ENCODE assay signal across 15 mouse cellular contexts in genomic region chr3:38849077-38849476, GRCm38 (mm10). TPM values are rescaled to one million over a fixed set of nuclear protein-coding genes. Genes with fewer than 3 reads are reported as not detected.
DNase-seq lines count a peak whose midpoint lies in the region; ATAC-seq and TF ChIP-seq lines count a peak whose summit lies in the region.
"Had no signal": no experiment of that assay in that cellular context is flagged by ENCODE, and none has a peak within 500 bp of the region (broad histone marks: within the 10 kb centered on the region; RNA-seq: fewer than 3 reads in every experiment).

No protein-coding gene starts in this region.

- H3K9me3 ChIP-seq in forebrain, embryonic 15.5 days, result no peaks in the 10 kb centered on the region
- H3K9me3 ChIP-seq in forebrain, embryonic 11.5 days (ENCODE audit: control insufficient read depth, low read length), result no peaks in the 10 kb centered on the region
- H3K9me3 ChIP-seq in forebrain, embryonic 16.5 days (ENCODE audit: control insufficient read depth, low read length), result no peaks in the 10 kb centered on the region
- H3K9me3 ChIP-seq in heart, embryonic 12.5 days (replicated peaks), result no peaks in the 10 kb centered on the region
- H3K9me3 ChIP-seq: heart, embryonic 10.5 days; hindbrain, embryonic 12.5 days; hindbrain, embryonic 15.5 days had no signal

- H3K9ac ChIP-seq in forebrain, embryonic 15.5 days (replicated peaks), result no peak overlapping the region
- H3K9ac ChIP-seq in forebrain, embryonic 11.5 days (ENCODE audit: low read length), result no peak overlapping the region
- H3K9ac ChIP-seq in forebrain, embryonic 16.5 days (replicated peaks; ENCODE audit: low read depth, low read length), result no peak overlapping the region
- no peak overlapping the region for H3K9ac ChIP-seq in heart, embryonic 12.5 days
- H3K9ac ChIP-seq: hindbrain, embryonic 12.5 days; hindbrain, embryonic 15.5 days had no signal

- TF ChIP-seq CTCF in brain, embryonic 14.5 days (IDR thresholded peaks at IDR 0.05; ENCODE audit: borderline replicate concordance, extremely low read depth, insufficient read depth, insufficient read length), result no peak

- H3K4me1 ChIP-seq in forebrain, embryonic 15.5 days, result no peaks in the 10 kb centered on the region
- H3K4me1 ChIP-seq in forebrain, embryonic 11.5 days (replicated peaks; ENCODE audit: control insufficient read depth, insufficient read depth, low read length), result no peaks in the 10 kb centered on the region
- H3K4me1 ChIP-seq in forebrain, embryonic 16.5 days (replicated peaks; ENCODE audit: control insufficient read depth, insufficient read depth, low read length), result no peaks in the 10 kb centered on the region
- no peaks in the 10 kb centered on the region for H3K4me1 ChIP-seq in heart, embryonic 12.5 days (replicated peaks)
- H3K4me1 ChIP-seq: hindbrain, embryonic 15.5 days had no signal

- no peak for TF ChIP-seq POLR2A in brain, embryonic 14.5 days (IDR thresholded peaks at IDR 0.05; ENCODE audit: borderline replicate concordance, extremely low read depth, insufficient read depth, insufficient read length, poor library complexity, severe bottlenecking)

- no peaks in the 10 kb centered on the region for H3K27me3 ChIP-seq in forebrain, embryonic 15.5 days
- H3K27me3 ChIP-seq in forebrain, embryonic 11.5 days (ENCODE audit: control insufficient read depth, insufficient read depth, low read length), result no peaks in the 10 kb centered on the region
- no peaks in the 10 kb centered on the region for H3K27me3 ChIP-seq in forebrain, embryonic 16.5 days (replicated peaks; ENCODE audit: control insufficient read depth, insufficient read depth, low read length)
- no peaks in the 10 kb centered on the region for H3K27me3 ChIP-seq in heart, embryonic 12.5 days (replicated peaks)
- H3K27me3 ChIP-seq: hindbrain, embryonic 12.5 days; hindbrain, embryonic 15.5 days had no signal

- no peak overlapping the region for H3K4me3 ChIP-seq in forebrain, embryonic 15.5 days
- H3K4me3 ChIP-seq in forebrain, embryonic 11.5 days (ENCODE audit: low read depth, low read length), result no peak overlapping the region
- no peak overlapping the region for H3K4me3 ChIP-seq in forebrain, embryonic 16.5 days (replicated peaks; ENCODE audit: low read length)
- no peak overlapping the region for H3K4me3 ChIP-seq in heart, embryonic 12.5 days
- H3K4me3 ChIP-seq: heart, adult 2 months; heart, embryonic 10.5 days; hindbrain, embryonic 12.5 days; hindbrain, embryonic 15.5 days had no signal

- H3K36me3 ChIP-seq in forebrain, embryonic 15.5 days, result no peaks in the 10 kb centered on the region
- no peaks in the 10 kb centered on the region for H3K36me3 ChIP-seq in forebrain, embryonic 11.5 days (ENCODE audit: control insufficient read depth, insufficient read depth, low read length)
- H3K36me3 ChIP-seq in forebrain, embryonic 16.5 days (ENCODE audit: control insufficient read depth, insufficient read depth), result no peaks in the 10 kb centered on the region
- no peaks in the 10 kb centered on the region for H3K36me3 ChIP-seq in heart, embryonic 12.5 days
- H3K36me3 ChIP-seq: heart, embryonic 10.5 days; hindbrain, embryonic 12.5 days; hindbrain, embryonic 15.5 days had no signal

- DNase-seq in forebrain, embryonic 11.5 days (ENCODE audit: low spot score), result no peak
- DNase-seq in brain, embryonic 14.5 days (ENCODE audit: low read depth), result peak; percentile 47
- DNase-seq in adrenal gland, postnatal 14 days, result no peak
- DNase-seq: gastrocnemius, postnatal 36 days had no signal

- 46% methylated on average over 3 of the region's 3 CpGs for WGBS in forebrain, embryonic 15.5 days
- WGBS in forebrain, embryonic 11.5 days, result 84% methylated on average over 3 of the region's 3 CpGs
- WGBS in forebrain, embryonic 16.5 days, result 55% methylated on average over 3 of the region's 3 CpGs
- 76% methylated on average over 3 of the region's 3 CpGs for WGBS in heart, embryonic 12.5 days

- H3K27ac ChIP-seq in forebrain, embryonic 15.5 days (replicated peaks), result no peak overlapping the region
- H3K27ac ChIP-seq in forebrain, embryonic 11.5 days (ENCODE audit: low read depth, low read length), result no peak overlapping the region
- no peak overlapping the region for H3K27ac ChIP-seq in forebrain, embryonic 16.5 days (ENCODE audit: low read length)
- no peak overlapping the region for H3K27ac ChIP-seq in heart, embryonic 12.5 days (ENCODE audit: poor library complexity, severe bottlenecking)
- H3K27ac ChIP-seq: heart, adult 2 months; heart, embryonic 10.5 days; hindbrain, embryonic 12.5 days; hindbrain, embryonic 15.5 days had no signal

- ATAC-seq in forebrain, embryonic 15.5 days (replicated peaks), result 0 out of 2 replicates have a peak, but pooled peaks have one; percentile 46
- no peak for ATAC-seq in forebrain, embryonic 11.5 days (replicated peaks; ENCODE audit: low FRiP score)
- peak; percentile 61 for ATAC-seq in forebrain, embryonic 16.5 days
- ATAC-seq in heart, embryonic 12.5 days (ENCODE audit: insufficient number of reproducible peaks, low FRiP score), result no peak
- ATAC-seq: CD4-positive, CD25-positive, alpha-beta regulatory T cell, adult 4 months; intestine, postnatal 0 days had no signal

- H3K4me2 ChIP-seq in forebrain, embryonic 15.5 days (replicated peaks), result no peak overlapping the region
- no peak overlapping the region for H3K4me2 ChIP-seq in forebrain, embryonic 11.5 days (ENCODE audit: low read depth, low read length, severe bottlenecking)
- H3K4me2 ChIP-seq in forebrain, embryonic 16.5 days (ENCODE audit: low read length), result no peak overlapping the region
- H3K4me2 ChIP-seq in heart, embryonic 12.5 days, result no peak overlapping the region
- H3K4me2 ChIP-seq: hindbrain, embryonic 12.5 days; hindbrain, embryonic 15.5 days had no signal

RNA-seq across cellular contexts. Expression of gene Fat4, which starts 37.7 kb away (rescaled TPM):
- 11.2 and 11.3 TPM in 2 replicates for polyA plus RNA-seq in forebrain, embryonic 15.5 days (2015; fragmentation: Nextera tagmentation; extraction: Ambion mirVana)
- 14.0 and 15.2 TPM in 2 replicates for polyA plus RNA-seq in forebrain, embryonic 11.5 days (2014; fragmentation: Nextera tagmentation; extraction: Ambion mirVana)
- polyA plus RNA-seq in brain, embryonic 14.5 days (2012; rRNA removed), result 13.9 and 20.9 TPM in 2 replicates
- polyA plus RNA-seq in forebrain, embryonic 16.5 days (2015; fragmentation: Nextera tagmentation; extraction: Ambion mirVana), result 11.0 and 12.4 TPM in 2 replicates
- polyA plus RNA-seq in heart, embryonic 12.5 days (2016; fragmentation: Nextera tagmentation; extraction: Ambion mirVana), result 5.3 and 7.0 TPM in 2 replicates
- 17.3 and 18.7 TPM in 2 replicates for total RNA-seq in adrenal gland, postnatal 14 days (2021)
- total RNA-seq: granulocyte monocyte progenitor cell, adult 5-6 weeks; MEL had no signal
- polyA plus RNA-seq: CD4-positive, CD25-positive, alpha-beta regulatory T cell, adult 4 months had no signal

Comparison
In these comparisons a context has a peak if more than half of its experiments do, and no peak if none do; other contexts are left out.
1. ATAC-seq: peak in forebrain, embryonic 15.5 days (single experiment) and forebrain, embryonic 16.5 days (single experiment); none in forebrain, embryonic 11.5 days (single experiment) and heart, embryonic 12.5 days (single experiment).